Mouse (Mus musculus) bone marrow macrophage, adult 2 months (primary cell): ENCODE data around the gene Slc26a10.

ENCODE experiments used
- CTCF ChIP-seq: IDR thresholded peaks from 2 replicates; pipeline ENCODE4 v1.5.1; 2012; ENCODE audit warnings: low read depth, mild to moderate bottlenecking, low read length, moderate library complexity
- POLR2A ChIP-seq: IDR thresholded peaks from 2 replicates; pipeline ENCODE4 v1.6.1; 2012; ENCODE audit warnings: mild to moderate bottlenecking, low read depth, low read length, borderline replicate concordance

- TF ChIP-seq CTCF (no peak), POLR2A (no peak)
Measured at GRCm38 (mm10) chr10:127195328-127196129, 15.1 kb upstream of the Slc26a10 start, which contains the start of gene Dtx3.
